Mouse (Mus musculus) limb, embryonic 15.5 days (tissue): ENCODE measurements around the gene Adcy7. TPM values are rescaled to one million over a fixed set of nuclear protein-coding genes. Genes with fewer than 3 reads are reported as not detected.

ENCODE experiments used
- ATAC-seq: fragments of 200-750 bp; cut with Nextera tagmentation; 2 replicates; pipeline ENCODE4 v1.8.0; 2017; ENCODE audit warnings: low read depth, moderate TSS enrichment; ENCODE audit not compliant: insufficient number of reproducible peaks, low FRiP score, low TSS enrichment
- H3K27ac ChIP-seq: fragments of 300-500 bp; sonication (generic); 2 replicates; pipeline ENCODE4 v1.5.1; 2015; ENCODE audit warnings: moderate library complexity, mild to moderate bottlenecking, inconsistent platforms
- H3K27me3 ChIP-seq: fragments of 300-500 bp; sonication (generic); 2 replicates; pipeline ENCODE4 v1.6.1; 2015; ENCODE audit warnings: inconsistent platforms
- H3K36me3 ChIP-seq: fragments of 300-500 bp; sonication (generic); 2 replicates; pipeline ENCODE4 v1.6.1; 2015; ENCODE audit warnings: inconsistent platforms
- H3K4me1 ChIP-seq: fragments of 300-500 bp; sonication (generic); 2 replicates; pipeline ENCODE4 v1.6.1; 2015; ENCODE audit warnings: inconsistent platforms
- H3K4me2 ChIP-seq: fragments of 300-500 bp; sonication (generic); 2 replicates; pipeline ENCODE4 v1.6.1; 2015; ENCODE audit warnings: mild to moderate bottlenecking, inconsistent platforms
- H3K4me3 ChIP-seq: fragments of 300-500 bp; sonication (generic); 2 replicates; pipeline ENCODE4 v1.5.1; 2015; ENCODE audit warnings: mild to moderate bottlenecking, inconsistent platforms
- H3K9ac ChIP-seq: fragments of 300-500 bp; sonication (generic); 2 replicates; pipeline ENCODE4 v1.6.1; 2015; ENCODE audit warnings: inconsistent platforms
- H3K9me3 ChIP-seq: fragments of 300-500 bp; sonication (generic); 2 replicates; pipeline ENCODE4 v1.6.1; 2016; ENCODE audit warnings: inconsistent platforms
- WGBS: fragments of 180-500 bp; shearing (Covaris S2); methylation state at CpG from one replicate; pipeline ENCODE4 v1.1.7; 2015; 5-methylcytosine and 5-hydroxymethylcytosine counted together
- polyA plus RNA-seq: library from polyadenylated mRNA; unstranded; fragments of >200 nt; fragmentation: Nextera tagmentation; extraction: Ambion mirVana; gene quantifications from 2 replicates; pipeline ENCODE4 v1.2.1, GENCODE M21; 2015

Adcy7 gene
- polyA plus RNA-seq, 1 experiment from 2014 or later = 7.3 TPM

GRCm38 (mm10) chr8:88258024-88258423 lies 14.2 kb upstream of the Adcy7 start:
- H3K9me3 ChIP-seq = no peaks in the 10 kb centered on the region
- no peak overlapping the region for H3K4me3 ChIP-seq
- no peak overlapping the region for H3K9ac ChIP-seq
- H3K36me3 ChIP-seq = peaks cover 36% of the 10 kb centered on the region
- 60% methylated on average over 6 of the region's 6 CpGs for WGBS
- no peaks in the 10 kb centered on the region for H3K27me3 ChIP-seq
- H3K4me1 ChIP-seq = no peaks in the 10 kb centered on the region
- no peak overlapping the region for H3K4me2 ChIP-seq
- H3K27ac ChIP-seq = no peak overlapping the region
- ATAC-seq = no peak

- no peak for ATAC-seq
- peaks cover 36% of the 10 kb centered on the region for H3K36me3 ChIP-seq
- no peaks in the 10 kb centered on the region for H3K27me3 ChIP-seq
- H3K27ac ChIP-seq = no peak overlapping the region
- H3K4me2 ChIP-seq = no peak overlapping the region
- H3K4me3 ChIP-seq = no peak overlapping the region
- no peak overlapping the region for H3K9ac ChIP-seq
- WGBS = 74% methylated on average over 11 of the region's 11 CpGs
- H3K9me3 ChIP-seq = no peaks in the 10 kb centered on the region
- peaks cover 4% of the 10 kb centered on the region; the same call in 1 of the 2 replicates for H3K4me1 ChIP-seq
Observed at GRCm38 (mm10) chr8:88258544-88258943, 13.7 kb upstream of the Adcy7 start.

GRCm38 (mm10) chr8:88260466-88260980 lies 11.7 kb upstream of the Adcy7 start:
- no peak overlapping the region for H3K27ac ChIP-seq
- no peak for ATAC-seq
- H3K9ac ChIP-seq = no peak overlapping the region
- H3K4me2 ChIP-seq = no peak overlapping the region
- no peaks in the 10 kb centered on the region for H3K9me3 ChIP-seq
- 95% methylated on average over 7 of the region's 7 CpGs for WGBS
- peaks cover 23% of the 10 kb centered on the region; the same call in 1 of the 2 replicates for H3K36me3 ChIP-seq
- peaks cover 14% of the 10 kb centered on the region; the same call in 1 of the 2 replicates for H3K4me1 ChIP-seq
- no peaks in the 10 kb centered on the region for H3K27me3 ChIP-seq
- H3K4me3 ChIP-seq = no peak overlapping the region

GRCm38 (mm10) chr8:88262831-88263635 lies 9.2 kb upstream of the Adcy7 start:
- Histone ChIP-seq H3K9me3 (no peaks in the 10 kb centered on the region), H3K4me2 (no peak overlapping the region), H3K4me1 (peaks cover 16% of the 10 kb centered on the region; the same call in 1 of the 2 replicates), H3K4me3 (no peak overlapping the region), H3K27ac (0 out of 2 replicates have a peak overlapping the region, but pooled peaks have one; percentile 24), H3K27me3 (no peaks in the 10 kb centered on the region), H3K9ac (no peak overlapping the region), H3K36me3 (peaks cover 8% of the 10 kb centered on the region; the same call in 1 of the 2 replicates)
- 51% methylated on average over 14 of the region's 14 CpGs for WGBS
- ATAC-seq = no peak

GRCm38 (mm10) chr8:88265511-88265910 lies 6.7 kb upstream of the Adcy7 start:
- no peak overlapping the region for H3K4me3 ChIP-seq
- H3K9ac ChIP-seq = no peak overlapping the region
- H3K36me3 ChIP-seq = no peaks in the 10 kb centered on the region
- H3K9me3 ChIP-seq = no peaks in the 10 kb centered on the region
- peaks cover 16% of the 10 kb centered on the region; the same call in 1 of the 2 replicates for H3K4me1 ChIP-seq
- H3K27ac ChIP-seq = no peak overlapping the region; the same call in 1 of the 2 replicates
- no peak for ATAC-seq
- 0% methylated on average over 2 of the region's 2 CpGs for WGBS
- no peak overlapping the region for H3K4me2 ChIP-seq
- no peaks in the 10 kb centered on the region for H3K27me3 ChIP-seq

DNA sequence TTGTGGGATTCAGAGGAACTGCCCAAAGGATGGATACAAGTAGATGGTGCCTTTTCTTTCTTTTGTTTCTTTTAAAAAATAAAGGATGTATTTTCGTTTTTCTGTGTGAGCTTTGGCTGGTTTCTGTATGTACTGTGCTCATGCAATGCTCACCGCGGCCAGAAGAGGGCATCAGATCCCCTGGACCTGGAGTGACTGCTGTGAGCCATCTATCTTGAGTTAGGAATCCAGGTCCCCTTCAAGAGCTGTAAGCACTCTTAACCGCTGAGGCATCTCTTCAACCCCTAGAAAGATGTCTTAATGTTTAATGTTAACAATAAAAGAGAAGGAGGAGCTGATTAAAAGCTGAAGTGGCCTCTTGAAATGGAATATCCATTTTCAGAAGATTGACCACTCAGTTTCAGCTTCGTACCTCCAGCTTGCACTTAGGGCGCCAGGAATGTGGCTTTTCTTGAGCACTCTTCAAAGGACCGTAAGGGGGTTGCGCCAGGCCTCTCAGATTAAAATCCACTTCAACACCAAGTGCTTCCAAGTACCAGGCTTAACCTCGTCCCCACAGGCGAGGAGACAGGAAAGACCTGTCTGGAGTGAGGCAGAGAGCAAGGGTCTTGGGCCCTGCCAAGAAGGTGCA lies 5.9 kb upstream of the Adcy7 start:
- ATAC-seq = no peak
- no peaks in the 10 kb centered on the region for H3K36me3 ChIP-seq
- no peak overlapping the region for H3K4me3 ChIP-seq
- no peak overlapping the region for H3K9ac ChIP-seq
- no peak overlapping the region for H3K4me2 ChIP-seq
- whole genome bisulfite sequencing = 43% methylated on average over 10 of the region's 10 CpGs
- H3K9me3 ChIP-seq = no peaks in the 10 kb centered on the region
- peaks cover 16% of the 10 kb centered on the region; the same call in 1 of the 2 replicates for H3K4me1 ChIP-seq
- no peaks in the 10 kb centered on the region for H3K27me3 ChIP-seq
- no peak overlapping the region for H3K27ac ChIP-seq

GRCm38 (mm10) chr8:88266801-88267403 lies 5.3 kb upstream of the Adcy7 start:
- no peak overlapping the region for H3K27ac ChIP-seq
- no peak for ATAC-seq
- 67% methylated on average over 14 of the region's 14 CpGs for WGBS

GRCm38 (mm10) chr8:88269107-88269875 lies 2.9 kb upstream of the Adcy7 start:
- Histone ChIP-seq H3K9me3 (no peaks in the 10 kb centered on the region), H3K36me3 (no peaks in the 10 kb centered on the region), H3K27ac (no peak overlapping the region), H3K4me2 (no peak overlapping the region), H3K27me3 (peaks cover 14% of the 10 kb centered on the region), H3K9ac (no peak overlapping the region), H3K4me3 (no peak overlapping the region), H3K4me1 (peaks cover 20% of the 10 kb centered on the region)
- WGBS = 51% methylated on average over 7 of the region's 7 CpGs
- ATAC-seq = no peak

More at GRCm38 (mm10) chr8:88266801-88267403, 5.3 kb upstream of the Adcy7 start:
- H3K4me2 ChIP-seq = no peak overlapping the region
- no peak overlapping the region for H3K9ac ChIP-seq
- H3K4me1 ChIP-seq = peaks cover 16% of the 10 kb centered on the region; the same call in 1 of the 2 replicates
- H3K9me3 ChIP-seq = no peaks in the 10 kb centered on the region
- no peaks in the 10 kb centered on the region for H3K36me3 ChIP-seq
- H3K4me3 ChIP-seq = no peak overlapping the region
- 0 out of 2 replicates have a peak, but pooled peaks cover 1% of the 10 kb centered on the region for H3K27me3 ChIP-seq

DNA sequence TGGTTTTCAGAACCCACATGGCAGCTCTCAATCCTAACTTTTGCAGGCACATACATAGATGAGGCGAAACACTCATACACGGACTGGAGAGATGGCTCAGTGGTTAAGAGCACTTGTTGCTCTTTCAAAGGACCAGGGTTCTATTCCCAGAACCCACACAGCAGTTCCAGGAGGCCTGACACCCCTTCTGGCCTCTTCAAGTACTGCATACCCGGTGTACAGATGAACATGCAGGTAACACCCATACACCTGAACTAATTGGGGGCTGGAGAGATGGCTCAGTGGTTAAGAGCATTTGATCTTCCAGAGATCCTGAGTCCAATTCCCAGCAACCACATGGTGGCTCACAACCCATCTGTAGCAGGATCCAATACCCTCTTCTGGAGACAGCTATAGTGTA lies 2.1 kb upstream of the Adcy7 start:
- no peak overlapping the region for H3K4me2 ChIP-seq
- no peak for ATAC-seq
- H3K4me3 ChIP-seq = no peak overlapping the region
- H3K4me1 ChIP-seq = peaks cover 17% of the 10 kb centered on the region
- WGBS = 75% methylated on average over 3 of the region's 3 CpGs
- no peaks in the 10 kb centered on the region for H3K9me3 ChIP-seq
- H3K27me3 ChIP-seq = peaks cover 14% of the 10 kb centered on the region
- no peak overlapping the region for H3K27ac ChIP-seq
- H3K9ac ChIP-seq = no peak overlapping the region
- no peaks in the 10 kb centered on the region for H3K36me3 ChIP-seq

GRCm38 (mm10) chr8:88273051-88273430 lies 838 bp downstream of the Adcy7 start:
- no peak for ATAC-seq
- WGBS = 72% methylated on average over 7 of the region's 7 CpGs
- Histone ChIP-seq H3K9ac (no peak overlapping the region), H3K4me2 (peak overlapping the region; percentile 95), H3K27me3 (peaks cover 14% of the 10 kb centered on the region), H3K27ac (no peak overlapping the region), H3K4me1 (peaks cover 11% of the 10 kb centered on the region), H3K9me3 (no peaks in the 10 kb centered on the region), H3K4me3 (peak overlapping the region; percentile 46), H3K36me3 (no peaks in the 10 kb centered on the region)

- H3K36me3 ChIP-seq = no peaks in the 10 kb centered on the region
- H3K27me3 ChIP-seq = peaks cover 14% of the 10 kb centered on the region
- peaks cover 11% of the 10 kb centered on the region for H3K4me1 ChIP-seq
- H3K4me3 ChIP-seq = no peak overlapping the region
- no peak overlapping the region for H3K9ac ChIP-seq
- H3K9me3 ChIP-seq = no peaks in the 10 kb centered on the region
- WGBS = 87% methylated on average over 5 of the region's 5 CpGs
- no peak overlapping the region for H3K4me2 ChIP-seq
- no peak overlapping the region for H3K27ac ChIP-seq
- ATAC-seq = no peak
Observed at GRCm38 (mm10) chr8:88274090-88274489, 1.9 kb downstream of the Adcy7 start.
